Mouse (Mus musculus): ENCODE results near the gene Nadk2.

Gene Nadk2

GRCm38 (mm10) chr15:9134891-9135507 is 63.9 kb downstream of the Nadk2 start:
- peak; percentile 34 to 54 for DNase-seq

GRCm38 (mm10) chr15:9139447-9139846 is 68.4 kb downstream of the Nadk2 start:
- peak in 1 of 2 experiments; percentile 29 for DNase-seq

GRCm38 (mm10) chr15:9140252-9140680 is 69.2 kb downstream of the Nadk2 start, which contains the start of gene Lmbrd2:
Gene Lmbrd2 (plus strand): TSS chr15:9140550.
- peak; percentile 97 to 98 for DNase-seq

- DNase-seq, result peak in 1 of 2 experiments; percentile 76
These were observed 69.7 kb downstream of the Nadk2 start for GRCm38 (mm10) chr15:9140684-9141171.

- DNase-seq, result no peak
These were observed 84.3 kb downstream of the Nadk2 start, which contains the start of gene Skp2 for GRCm38 (mm10) chr15:9155325-9155724. Gene Skp2 (minus strand): TSS chr15:9155425.

Measured in kidney, postnatal 4 days (tissue).